Mouse (Mus musculus) stomach, embryonic 14.5 days (tissue): ENCODE results near the gene Sod2. TPM values are rescaled to one million over a fixed set of nuclear protein-coding genes. Genes with fewer than 3 reads are reported as not detected.
"Not testable (repeated sequence)": the region's sequence is repeated elsewhere in the genome, so short reads cannot be mapped to it uniquely, and the experiment has no call there.

ENCODE experiments used
- ATAC-seq: fragments of 200-750 bp; cut with Nextera tagmentation; 2 replicates; pipeline ENCODE4 v1.8.0; 2017; ENCODE audit warnings: low read depth, moderate TSS enrichment; ENCODE audit not compliant: insufficient number of reproducible peaks, insufficient read depth, low FRiP score
- H3K27ac ChIP-seq: fragments of 300-500 bp; sonication (generic); 2 replicates; pipeline ENCODE4 v1.5.1; 2014; ENCODE audit warnings: mild to moderate bottlenecking, low read length, moderate library complexity, mixed read lengths
- H3K27me3 ChIP-seq: fragments of 300-500 bp; sonication (generic); 2 replicates; pipeline ENCODE4 v1.6.1; 2014; ENCODE audit warnings: low read length, control low read depth, mixed read lengths; ENCODE audit not compliant: control insufficient read depth, insufficient read depth
- H3K36me3 ChIP-seq: fragments of 300-500 bp; sonication (generic); 2 replicates; pipeline ENCODE4 v1.6.1; 2014; ENCODE audit warnings: mild to moderate bottlenecking, control low read depth, low read length, moderate library complexity, mixed read lengths; ENCODE audit not compliant: control insufficient read depth, insufficient read depth
- H3K4me1 ChIP-seq: fragments of 300-500 bp; sonication (generic); 2 replicates; pipeline ENCODE4 v1.6.1; 2014; ENCODE audit warnings: low read length, control low read depth, mixed read lengths; ENCODE audit not compliant: control insufficient read depth, insufficient read depth
- H3K4me2 ChIP-seq: fragments of 300-500 bp; sonication (generic); replicated peaks from 2 replicates; pipeline ENCODE4 v1.6.1; 2014; ENCODE audit warnings: low read depth, low read length, control low read depth
- H3K4me3 ChIP-seq: fragments of 300-500 bp; sonication (generic); 2 replicates; pipeline ENCODE4 v1.5.1; 2014; ENCODE audit warnings: low read depth, low read length, control low read depth
- H3K9ac ChIP-seq: fragments of 300-500 bp; sonication (generic); replicated peaks from 2 replicates; pipeline ENCODE4 v1.6.1; 2014; ENCODE audit warnings: low read depth, mild to moderate bottlenecking, control low read depth, low read length, moderate library complexity, mixed read lengths
- H3K9me3 ChIP-seq: fragments of 300-500 bp; sonication (generic); 2 replicates; pipeline ENCODE4 v1.6.1; 2016; ENCODE audit warnings: low read depth, low read length, control low read depth; ENCODE audit not compliant: control insufficient read depth
- whole genome bisulfite sequencing: fragments of 180-500 bp; shearing (Covaris S2); extraction: QIAGEN DNeasy Blood & Tissue Kit; methylation state at CpG from one replicate; pipeline ENCODE4 v1.1.7; 2014; 5-methylcytosine and 5-hydroxymethylcytosine counted together
- polyA plus RNA-seq: library from polyadenylated mRNA; unstranded; fragments of >200 nt; fragmentation: Nextera tagmentation; extraction: Ambion mirVana; gene quantifications from 2 replicates; pipeline ENCODE4 v1.2.1, GENCODE M21; 2014

Gene Sod2
- polyA plus RNA-seq, 1 experiment from 2014 or later: 110 TPM

DNA sequence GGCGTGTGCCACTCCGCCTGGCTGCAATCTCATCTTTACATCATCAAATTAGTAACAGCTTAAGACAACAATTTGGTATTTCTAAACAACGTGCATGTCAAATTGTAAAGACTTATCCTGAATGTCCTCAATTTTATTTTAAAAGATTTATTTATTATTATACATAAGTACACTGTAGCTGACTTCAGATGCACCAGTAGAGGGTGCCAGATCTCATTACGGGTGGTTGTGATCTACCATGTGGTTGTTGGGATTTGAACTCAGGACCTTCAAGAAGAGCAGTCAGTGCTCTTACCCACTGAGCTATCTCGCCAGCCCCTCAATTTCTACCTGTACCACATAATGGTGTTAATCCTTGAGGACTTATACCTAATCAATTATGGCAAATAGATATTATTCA is 4.4 kb upstream of the Sod2 start:
- H3K4me1 ChIP-seq, ATAC-seq, H3K4me3 ChIP-seq, H3K36me3 ChIP-seq, H3K4me2 ChIP-seq, H3K9me3 ChIP-seq, H3K9ac ChIP-seq, H3K27me3 ChIP-seq, H3K27ac ChIP-seq: not testable (repeated sequence)
- WGBS: 94% methylated on average over 5 of the region's 5 CpGs

DNA sequence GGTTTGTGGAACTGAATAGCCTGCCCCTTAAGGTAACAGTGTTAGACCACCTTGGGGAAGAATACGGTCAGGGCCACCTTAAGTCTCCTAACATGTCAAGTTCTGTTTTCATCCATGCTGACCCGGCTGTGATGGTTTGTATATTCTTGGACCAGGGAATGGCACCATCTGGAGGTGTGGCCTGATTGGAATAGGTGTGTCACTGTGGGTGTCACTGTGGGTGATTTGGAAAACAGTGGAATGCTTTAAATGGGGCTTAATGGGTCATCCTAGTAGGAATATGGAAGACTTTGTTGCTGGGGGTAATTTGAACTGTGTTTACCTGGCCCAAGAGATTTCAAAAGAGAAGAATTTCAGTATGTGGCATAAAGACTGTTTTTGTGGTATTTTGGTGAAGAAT is 2.2 kb upstream of the Sod2 start:
- H3K36me3 ChIP-seq, H3K27me3 ChIP-seq, H3K4me1 ChIP-seq, H3K9me3 ChIP-seq, H3K4me2 ChIP-seq, H3K27ac ChIP-seq, ATAC-seq, H3K4me3 ChIP-seq, H3K9ac ChIP-seq: not testable (repeated sequence)
- WGBS: 68% methylated on average over 2 of the region's 2 CpGs

DNA sequence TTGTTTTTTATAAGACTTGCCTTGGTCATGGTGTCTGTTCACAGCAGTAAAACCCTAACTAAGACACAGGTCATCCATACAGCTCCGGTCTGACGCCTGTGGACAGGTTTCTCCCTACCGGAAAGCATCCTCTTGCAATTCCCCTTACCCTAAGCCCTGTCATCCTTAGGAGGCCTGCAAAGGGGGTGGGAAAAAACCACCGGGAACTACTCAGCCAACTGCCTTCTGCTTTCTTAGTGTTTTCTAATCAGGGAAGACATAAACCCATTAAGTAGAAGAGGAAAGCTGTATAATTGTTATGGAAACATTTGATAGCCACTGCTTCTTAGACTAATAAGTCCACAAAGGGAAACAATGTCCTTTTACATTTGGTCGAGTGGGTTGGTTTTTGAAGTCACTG is 338 bp downstream of the Sod2 start:
- Histone ChIP-seq H3K4me2 (peak overlapping the region; percentile 81), H3K4me3 (peak overlapping the region; percentile 89; the same call in 1 of the 2 replicates), H3K9me3 (no peaks in the 10 kb centered on the region), H3K9ac (0 out of 2 replicates have a peak overlapping the region, but pooled peaks have one; percentile 6), H3K36me3 (peaks cover under 1% of the 10 kb centered on the region; the same call in 1 of the 2 replicates), H3K4me1 (0 out of 2 replicates have a peak, but pooled peaks cover 7% of the 10 kb centered on the region), H3K27me3 (no peaks in the 10 kb centered on the region), H3K27ac (no peak overlapping the region; the same call in 1 of the 2 replicates)
- ATAC-seq: no peak
- WGBS: 42% methylated on average over 5 of the region's 5 CpGs

DNA sequence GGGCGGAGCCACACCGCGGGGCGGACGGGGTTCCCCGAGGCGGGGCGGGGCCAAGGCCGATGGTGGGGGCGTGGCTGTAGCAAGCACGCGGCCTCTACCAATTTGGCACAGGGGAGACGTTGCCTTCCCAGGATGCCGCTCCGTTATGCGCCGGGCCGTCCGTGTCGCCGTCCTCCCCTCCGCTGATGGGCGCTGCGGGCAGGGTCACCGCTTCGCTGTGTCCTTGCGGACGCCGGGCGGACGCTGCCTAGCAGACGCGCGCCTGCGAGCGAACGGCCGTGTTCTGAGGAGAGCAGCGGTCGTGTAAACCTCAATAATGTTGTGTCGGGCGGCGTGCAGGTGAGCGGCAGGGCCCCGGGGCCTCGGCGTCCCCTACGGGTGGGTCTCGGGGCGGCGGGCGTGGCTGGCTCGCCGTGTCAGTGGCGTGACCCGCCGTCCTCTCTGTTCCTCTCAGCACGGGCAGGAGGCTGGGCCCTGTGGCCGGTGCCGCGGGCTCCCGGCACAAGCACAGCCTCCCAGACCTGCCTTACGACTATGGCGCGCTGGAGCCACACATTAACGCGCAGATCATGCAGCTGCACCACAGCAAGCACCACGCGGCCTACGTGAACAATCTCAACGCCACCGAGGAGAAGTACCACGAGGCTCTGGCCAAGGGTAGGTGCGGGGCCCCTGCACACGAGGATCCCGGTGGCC is 1.2 kb downstream of the Sod2 start:
- H3K4me1 ChIP-seq: 0 out of 2 replicates have a peak, but pooled peaks cover 7% of the 10 kb centered on the region
- peak overlapping the region; percentile 81 for H3K4me2 ChIP-seq
- peak; percentile 98 for ATAC-seq
- peaks cover 4% of the 10 kb centered on the region; the same call in 1 of the 2 replicates for H3K36me3 ChIP-seq
- no peaks in the 10 kb centered on the region for H3K9me3 ChIP-seq
- H3K4me3 ChIP-seq: peak overlapping the region; percentile 89
- H3K9ac ChIP-seq: peak overlapping the region; percentile 58
- under 1% methylated on average over 73 of the region's 76 CpGs for WGBS
- H3K27ac ChIP-seq: peak overlapping the region; percentile 83
- H3K27me3 ChIP-seq: no peaks in the 10 kb centered on the region

DNA sequence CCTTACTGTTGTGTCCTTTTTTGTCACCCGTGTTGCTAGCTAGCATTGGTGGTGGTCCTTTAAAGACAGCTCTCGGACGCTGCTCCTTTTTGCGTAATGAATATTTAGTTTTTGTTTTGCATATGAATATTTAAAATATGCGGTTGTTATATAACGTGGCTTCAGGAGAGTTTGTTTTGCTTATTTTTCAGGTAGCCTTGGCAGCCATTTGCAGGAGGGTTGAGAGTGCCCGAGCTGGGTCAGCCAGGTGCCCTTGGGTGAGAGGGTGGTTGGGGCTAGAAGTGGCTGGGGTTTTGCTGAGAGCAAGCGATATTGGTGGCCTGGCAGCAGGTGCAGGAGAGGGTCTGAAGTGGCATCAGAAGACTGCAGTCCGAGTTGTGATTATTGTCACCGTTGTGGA is 1.9 kb downstream of the Sod2 start:
- H3K4me2 ChIP-seq: peak overlapping the region; percentile 81
- H3K27ac ChIP-seq: peak overlapping the region; percentile 83
- H3K4me3 ChIP-seq: peak overlapping the region; percentile 89
- 0 out of 2 replicates have a peak, but pooled peaks cover 7% of the 10 kb centered on the region for H3K4me1 ChIP-seq
- ATAC-seq: no peak
- 6% methylated on average over 10 of the region's 10 CpGs for WGBS
- H3K36me3 ChIP-seq: peaks cover 11% of the 10 kb centered on the region; the same call in 1 of the 2 replicates
- H3K9ac ChIP-seq: peak overlapping the region; percentile 58
- H3K27me3 ChIP-seq: no peaks in the 10 kb centered on the region
- H3K9me3 ChIP-seq: no peaks in the 10 kb centered on the region

DNA sequence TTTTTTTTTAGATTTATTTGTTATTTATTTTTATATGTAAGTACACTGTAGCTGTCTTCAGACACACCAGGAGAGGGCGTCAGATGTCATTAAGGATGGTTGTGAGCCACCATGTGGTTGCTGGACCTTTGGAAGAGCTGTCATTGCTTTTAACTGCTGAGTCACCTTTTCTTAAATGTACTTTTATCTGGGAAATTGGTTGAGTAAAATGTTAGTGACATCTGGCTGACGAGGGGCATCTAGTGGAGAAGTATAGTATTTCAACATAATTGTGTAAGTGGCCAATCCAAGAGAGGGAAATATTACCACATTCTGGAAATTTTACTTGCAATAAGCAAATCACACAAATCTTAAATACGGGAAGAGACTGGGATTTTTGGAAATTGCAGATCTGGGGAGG is 3.2 kb downstream of the Sod2 start:
- WGBS: 26% methylated on average over 3 of the region's 3 CpGs
- H3K4me1 ChIP-seq: 0 out of 2 replicates have a peak, but pooled peaks cover 7% of the 10 kb centered on the region
- no peak for ATAC-seq
- H3K27me3 ChIP-seq: no peaks in the 10 kb centered on the region
- H3K9ac ChIP-seq: no peak overlapping the region
- H3K4me2 ChIP-seq: no peak overlapping the region
- H3K36me3 ChIP-seq: peaks cover 17% of the 10 kb centered on the region; the same call in 1 of the 2 replicates
- H3K4me3 ChIP-seq: no peak overlapping the region
- H3K27ac ChIP-seq: no peak overlapping the region
- H3K9me3 ChIP-seq: no peaks in the 10 kb centered on the region

DNA sequence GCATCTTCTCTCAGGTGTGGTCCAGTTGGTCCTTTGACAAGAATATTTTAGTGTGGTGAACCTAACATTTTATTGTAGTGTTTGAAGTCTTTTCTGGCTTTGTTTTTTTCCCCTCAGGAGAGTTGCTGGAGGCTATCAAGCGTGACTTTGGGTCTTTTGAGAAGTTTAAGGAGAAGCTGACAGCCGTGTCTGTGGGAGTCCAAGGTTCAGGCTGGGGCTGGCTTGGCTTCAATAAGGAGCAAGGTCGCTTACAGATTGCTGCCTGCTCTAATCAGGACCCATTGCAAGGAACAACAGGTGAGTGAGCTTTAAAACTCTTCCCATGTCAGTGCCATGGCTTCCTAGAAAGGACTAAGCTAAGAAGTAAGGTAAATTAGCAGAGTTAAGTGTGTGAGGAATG is 6.7 kb downstream of the Sod2 start:
- ATAC-seq: no peak
- H3K4me1 ChIP-seq: 0 out of 2 replicates have a peak, but pooled peaks cover 5% of the 10 kb centered on the region
- no peak overlapping the region for H3K4me2 ChIP-seq
- 89% methylated on average over 3 of the region's 3 CpGs for WGBS
- H3K36me3 ChIP-seq: peaks cover 28% of the 10 kb centered on the region
- H3K27me3 ChIP-seq: no peaks in the 10 kb centered on the region
- H3K27ac ChIP-seq: no peak overlapping the region
- no peak overlapping the region for H3K4me3 ChIP-seq
- no peak overlapping the region for H3K9ac ChIP-seq
- H3K9me3 ChIP-seq: no peaks in the 10 kb centered on the region

DNA sequence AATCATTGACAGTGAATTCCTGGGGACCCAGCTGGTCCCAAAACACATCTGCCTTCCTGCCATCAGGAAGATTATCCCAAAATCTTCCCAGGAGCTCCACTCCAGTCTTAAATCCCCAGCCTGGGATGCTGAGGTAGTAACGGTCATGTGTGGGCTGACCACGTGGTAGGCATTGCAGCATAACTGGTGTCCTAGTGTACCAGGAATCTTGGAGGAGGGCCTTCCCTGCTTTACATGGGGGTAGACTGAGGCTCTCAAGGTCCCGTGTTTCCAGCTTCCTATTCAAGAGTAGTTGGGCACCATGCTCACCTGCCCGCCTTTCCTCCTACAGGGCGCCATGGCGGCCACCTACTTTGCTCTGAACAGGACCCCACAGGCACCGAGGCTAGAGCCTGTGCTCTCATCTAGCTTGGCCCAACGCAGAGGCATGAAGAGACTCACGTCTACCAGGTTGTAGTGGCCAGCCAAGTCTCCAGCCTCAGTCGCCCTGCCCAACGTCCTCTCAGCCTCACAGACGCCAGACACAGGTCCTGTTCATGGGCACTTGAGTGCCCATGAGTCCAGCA is 30.1 kb downstream of the Sod2 start:
- not testable (repeated sequence) for H3K4me2 ChIP-seq, H3K9ac ChIP-seq, ATAC-seq, H3K36me3 ChIP-seq, H3K27ac ChIP-seq, H3K4me3 ChIP-seq, H3K4me1 ChIP-seq, H3K27me3 ChIP-seq, H3K9me3 ChIP-seq
- WGBS: 76% methylated on average over 2 of the region's 12 CpGs
